Mouse (Mus musculus): ENCODE results near the gene B3galt5. TPM values are rescaled to one million over a fixed set of nuclear protein-coding genes. Genes with fewer than 3 reads are reported as not detected.

Gene B3galt5
- under 1 TPM in 1 of 2 experiments, not detected in 1; 0.29 TPM for total RNA-seq (2023)

GRCm38 (mm10) chr16:96235366-96235970, at the start of gene B3galt5:
Gene B3galt5, plus strand, starts transcription at chr16:96235801.

DNA sequence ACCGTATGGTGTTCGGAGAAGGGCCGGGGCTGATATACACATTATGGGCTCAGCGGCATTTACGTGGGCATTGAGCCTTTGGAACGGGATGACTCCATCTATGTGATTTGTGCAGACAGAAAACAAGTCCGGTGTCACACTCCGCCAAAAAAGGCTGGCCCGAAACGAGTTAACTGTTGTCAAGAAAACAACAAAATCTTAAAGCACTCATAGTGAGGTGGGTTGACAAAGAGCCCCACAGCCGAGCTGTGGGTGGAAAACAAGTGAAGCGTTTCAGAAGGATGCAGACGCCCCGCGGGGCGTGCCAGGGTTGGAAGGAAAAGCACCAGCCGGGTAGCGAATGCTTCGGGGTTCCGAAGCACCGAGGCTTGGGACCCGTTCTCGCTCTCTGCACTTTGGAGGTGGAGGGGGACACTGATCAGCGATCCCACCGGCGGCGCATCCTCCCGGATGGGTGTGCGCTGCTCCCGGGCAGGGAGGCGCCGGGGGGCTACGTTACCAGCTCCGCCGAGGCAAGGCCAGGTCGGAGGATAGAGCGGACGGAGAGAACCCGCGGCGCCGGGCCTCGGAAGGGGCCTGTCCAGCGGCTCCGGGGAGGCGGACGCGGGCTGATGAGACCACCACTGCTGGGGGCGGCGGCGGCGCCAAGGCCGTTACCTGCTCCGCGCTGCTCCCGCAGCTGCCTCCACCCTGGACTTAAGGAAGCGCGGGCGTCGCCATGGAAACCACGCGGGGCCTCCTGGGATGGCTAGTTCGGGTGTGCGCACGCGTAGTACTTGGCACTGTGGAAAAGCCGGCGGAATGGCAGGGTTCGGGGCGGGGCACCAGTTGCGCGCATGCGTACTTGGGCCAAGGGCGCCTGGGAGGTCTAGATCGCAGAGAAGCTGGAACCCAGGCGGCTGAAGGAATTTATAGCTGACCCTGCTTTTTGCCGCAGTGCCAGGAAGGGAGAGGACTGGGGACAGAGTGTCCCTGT, 43.8 kb upstream of the B3galt5 start, which contains the start of gene Lca5l:
TSS of gene Lca5l (minus strand) at position 741 of the 976 bp plus-strand sequence.

DNA sequence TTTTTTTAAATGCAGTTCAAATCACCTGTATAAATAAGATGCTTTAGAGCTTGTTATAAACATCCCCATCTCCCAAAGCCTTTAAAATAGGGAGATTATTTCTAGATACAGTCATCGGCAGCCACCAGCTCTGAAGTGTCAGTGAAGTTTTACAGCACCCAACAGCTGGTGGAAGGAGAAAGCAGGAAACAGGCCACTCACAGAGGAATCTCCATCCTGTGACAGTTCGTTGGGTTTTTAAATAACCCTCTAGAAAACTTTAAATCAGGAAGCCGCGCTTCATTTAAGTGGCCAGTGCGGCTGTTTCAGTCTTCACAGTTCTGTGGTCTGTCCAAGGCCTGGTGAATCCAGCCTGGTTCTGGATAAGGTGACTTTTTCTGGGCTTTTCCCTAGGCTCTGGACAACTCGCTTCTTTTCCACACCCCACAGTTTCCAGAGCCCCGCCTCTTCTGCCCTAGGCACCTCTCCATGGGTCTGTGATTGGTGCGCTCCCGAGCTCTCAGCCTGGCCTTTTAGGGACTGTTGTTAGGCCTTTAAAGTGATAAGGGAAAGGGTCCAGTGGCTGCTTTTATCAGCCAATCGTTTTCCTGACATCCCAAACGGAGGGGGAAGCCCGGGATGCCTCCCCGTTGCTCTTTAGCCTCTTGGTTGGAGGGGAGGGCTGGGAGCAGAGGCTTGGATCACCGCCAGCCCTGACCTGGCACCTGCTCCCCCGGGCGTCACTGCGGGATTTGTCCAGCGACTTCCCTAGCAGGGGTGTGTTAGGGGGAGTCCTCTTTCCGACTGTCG, 35.5 kb upstream of the B3galt5 start, which contains the start of gene Sh3bgr:
TSS of gene Sh3bgr (plus strand) at position 538 of the 789 bp plus-strand sequence.

Other genes starting within 250 kb of the B3galt5 start
- gene Psmg1, start 244.8 kb upstream of the B3galt5 start, total RNA-seq (2023): 1 to 10 TPM; 8.5 to 9.3 TPM
- 10 to 100 TPM; 35.8 to 42.3 TPM for gene Brwd1, start 153.3 kb upstream of the B3galt5 start, total RNA-seq (2023)
- gene Hmgn1, start 108.1 kb upstream of the B3galt5 start, total RNA-seq (2023): 10 to 100 TPM; 16.3 to 18.1 TPM
- gene Wrb, start 90.4 kb upstream of the B3galt5 start, total RNA-seq (2023): 1 to 10 TPM; 3.0 TPM
- not detected for gene Lca5l, start 43.5 kb upstream of the B3galt5 start, total RNA-seq (2023)
- not detected for gene Sh3bgr, start 35.4 kb upstream of the B3galt5 start, total RNA-seq (2023)
- gene Itgb2l, start 207.8 kb downstream of the B3galt5 start, total RNA-seq (2023): 100 to 1,000 TPM; 393 to 489 TPM
- 1 to 10 TPM in 1 of 2 experiments, under 1 TPM in 1; 0.77 to 1.1 TPM for gene Pcp4, start 231.8 kb downstream of the B3galt5 start, total RNA-seq (2023)